Mouse (Mus musculus) layer of hippocampus, adult 2 months (tissue): ENCODE data around the gene Hnf1b. TPM values are rescaled to one million over a fixed set of nuclear protein-coding genes. Genes with fewer than 3 reads are reported as not detected.

Experiments used
- DNase-seq, 2 experiments: peaks; one replicate each; pipeline ENCODE4 v3.0.0; 2022; ENCODE audit warnings: low spot score in 2 of 2
- H3K27ac ChIP-seq: fragments of 200-600 bp; 2 replicates; pipeline ENCODE4 v1.8.1; 2022
- H3K4me3 ChIP-seq: fragments of 200-600 bp; 2 replicates; pipeline ENCODE4 v1.8.1; 2022; ENCODE audit warnings: mild to moderate bottlenecking
- CTCF ChIP-seq: fragments of 200-600 bp; conservative IDR thresholded peaks from 2 replicates; pipeline ENCODE4 v1.8.1; 2022; ENCODE audit warnings: antibody characterized with exemption, mild to moderate bottlenecking, moderate library complexity
- total RNA-seq, 2 experiments: library from RNA; stranded (reverse); gene quantifications; 2 replicates each; pipeline ENCODE4 v1.2.3; 2021

Hnf1b gene
- total RNA-seq, 2 experiments from 2014 or later = 0.15 to 0.22 TPM

DNA sequence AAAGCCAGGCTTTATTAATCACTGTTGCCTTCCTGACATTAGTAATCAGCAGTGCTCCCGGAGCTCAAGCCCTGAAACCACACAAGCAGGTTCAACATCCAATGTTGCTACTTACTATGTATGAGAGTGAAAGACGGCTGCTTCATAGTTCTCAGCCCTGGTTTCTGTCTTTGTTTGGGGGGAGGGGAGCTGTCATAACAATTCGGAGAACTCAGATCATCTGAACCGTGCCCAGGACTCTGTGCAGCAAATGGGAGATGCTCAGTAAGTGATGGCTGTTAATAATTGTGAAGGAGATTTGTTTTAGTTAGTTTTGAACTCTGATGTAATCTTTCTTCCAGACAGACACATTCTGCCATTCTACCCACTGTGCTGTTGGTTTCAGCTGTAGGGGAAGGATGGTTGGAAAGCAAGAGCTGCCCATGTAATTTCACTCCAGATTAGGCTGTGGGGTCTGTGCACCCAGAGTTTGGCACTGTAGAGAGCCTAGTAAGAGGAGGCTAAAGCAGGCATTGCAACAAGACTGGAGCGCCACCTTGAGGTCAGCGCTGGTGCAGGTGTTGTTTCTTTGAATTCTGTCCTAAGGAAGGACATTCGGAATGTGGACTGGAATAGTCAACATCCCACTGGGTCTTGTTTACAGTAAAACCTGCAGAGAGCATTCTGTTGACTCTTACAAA, 86.3 kb downstream of the Hnf1b start:
- Histone ChIP-seq H3K4me3 (no peak overlapping the region), H3K27ac (no peak overlapping the region)
- DNase-seq = peak; percentile 41 to 78
- peak; percentile 93 for TF ChIP-seq CTCF

DNA sequence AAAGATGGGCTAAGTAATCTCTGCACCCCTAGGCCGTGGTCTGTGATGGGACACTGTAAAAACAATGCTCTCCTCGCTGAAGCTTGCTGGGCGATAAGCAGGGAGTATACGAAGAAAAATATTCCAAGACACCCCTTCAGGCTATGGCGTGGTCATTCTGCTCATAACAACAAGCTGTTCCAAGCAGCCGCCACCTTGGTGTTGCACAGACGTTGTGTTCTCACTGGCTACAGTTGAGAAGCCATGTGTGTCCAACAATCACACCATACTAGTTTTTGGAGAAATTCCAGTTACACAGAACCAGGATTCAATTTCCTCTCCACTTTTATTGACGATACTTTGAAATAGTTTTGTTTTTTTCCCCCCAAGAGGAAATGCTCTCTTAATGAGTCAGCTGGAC, 88.7 kb downstream of the Hnf1b start:
- no peak for DNase-seq
- Histone ChIP-seq H3K4me3 (no peak overlapping the region), H3K27ac (no peak overlapping the region)
- TF ChIP-seq CTCF = no peak

DNA sequence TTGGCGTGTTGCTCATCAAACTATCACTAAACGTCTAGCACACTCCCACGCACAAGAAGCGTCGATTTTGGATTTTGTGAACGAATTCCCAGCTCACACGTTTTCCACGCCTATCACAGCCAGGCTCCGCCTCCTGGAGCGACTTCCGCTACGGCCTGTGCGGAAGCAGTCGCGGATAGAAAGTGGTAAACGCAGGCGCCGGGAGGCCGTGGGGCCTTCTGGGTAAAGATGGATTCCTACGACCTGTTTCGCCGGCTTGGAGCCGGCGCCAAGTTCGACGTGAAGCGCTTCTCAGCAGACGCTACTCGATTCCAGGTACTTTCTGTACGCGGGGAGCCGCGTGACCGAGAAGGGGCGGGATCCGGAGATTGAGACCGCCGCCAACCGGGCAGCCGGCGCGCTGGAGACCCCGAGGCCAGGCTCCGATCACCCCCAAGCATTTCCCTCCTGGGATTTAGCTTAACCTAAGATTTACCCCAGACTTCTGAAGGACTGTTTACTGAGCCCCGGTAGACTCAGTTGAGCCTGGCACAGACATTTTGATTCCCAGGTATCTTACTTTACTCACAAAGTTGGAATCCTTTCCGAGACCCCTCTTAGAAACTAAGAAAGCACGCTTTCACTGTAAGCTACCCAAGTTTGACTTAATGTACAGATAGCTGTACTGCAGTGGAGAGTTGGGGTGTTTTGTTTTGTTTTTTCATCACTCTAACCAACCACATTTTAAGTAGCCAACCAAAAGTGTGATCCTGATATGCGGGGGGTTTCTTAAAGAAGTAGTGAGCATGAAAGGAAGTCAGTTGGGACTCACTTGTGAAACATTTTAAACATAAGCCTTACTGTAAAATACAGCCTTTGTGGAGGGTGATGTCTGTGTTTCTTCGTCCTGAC, 92.3 kb downstream of the Hnf1b start, which contains the start of gene Ddx52:
Ddx52 (plus strand) TSS at position 113 of the 891 bp plus-strand sequence.
- peak; percentile 85 to 91 for DNase-seq
- Histone ChIP-seq H3K27ac (peak within 1 kb of the TSS; percentile 84), H3K4me3 (peak within 1 kb of the TSS; percentile 96)

More for the DNA sequence above, 92.3 kb downstream of the Hnf1b start, which contains the start of gene Ddx52:
- no peak for TF ChIP-seq CTCF

Other genes starting within 250 kb of the Hnf1b start
- gene Rpl9-ps1, start 204.4 kb upstream of the Hnf1b start, total RNA-seq = not detected
- gene Ccl3, start 200.7 kb upstream of the Hnf1b start, total RNA-seq = not detected
- not detected for gene Ccl4, start 187.5 kb upstream of the Hnf1b start, total RNA-seq
- not detected for gene Wfdc17, start 146.1 kb upstream of the Hnf1b start, total RNA-seq
- 1 to 10 TPM in 1 of 2 experiments, not detected in 1; 1.1 TPM for gene Wfdc18, start 141.0 kb upstream of the Hnf1b start, total RNA-seq
- gene Wfdc21, start 103.1 kb upstream of the Hnf1b start, total RNA-seq = not detected
- gene Heatr6, start 96.4 kb upstream of the Hnf1b start, total RNA-seq = 10 to 100 TPM; 17.3 to 18.9 TPM
- 10 to 100 TPM; 13.0 to 15.6 TPM for gene Ddx52, start 92.0 kb downstream of the Hnf1b start, total RNA-seq
- gene Synrg, start 114.4 kb downstream of the Hnf1b start, total RNA-seq = 10 to 100 TPM; 68.2 to 72.1 TPM
- 10 to 100 TPM; 30.9 to 36.3 TPM for gene Dusp14, start 219.2 kb downstream of the Hnf1b start, total RNA-seq